Mouse (Mus musculus) activated CD4-positive, CD25-positive, alpha-beta regulatory T cell, adult 4 months (primary cell): ENCODE results near the gene Ctnna3. TPM values are rescaled to one million over a fixed set of nuclear protein-coding genes. Genes with fewer than 3 reads are reported as not detected.
"Not testable (repeated sequence)": the region's sequence is repeated elsewhere in the genome, so short reads cannot be mapped to it uniquely, and the experiment has no call there.

ENCODE experiments used
- ATAC-seq: one replicate; pipeline ENCODE4 v1.8.0; 2017
- polyA plus RNA-seq, 2 experiments: library from polyadenylated mRNA; unstranded; fragments of 100-300 nt; shearing (Covaris generic); gene quantifications; one replicate each; pipeline ENCODE4 v1.2.1; 2017

Gene Ctnna3
- polyA plus RNA-seq, 2 experiments from 2014 or later: 0.26 TPM; not detected in 1

DNA sequence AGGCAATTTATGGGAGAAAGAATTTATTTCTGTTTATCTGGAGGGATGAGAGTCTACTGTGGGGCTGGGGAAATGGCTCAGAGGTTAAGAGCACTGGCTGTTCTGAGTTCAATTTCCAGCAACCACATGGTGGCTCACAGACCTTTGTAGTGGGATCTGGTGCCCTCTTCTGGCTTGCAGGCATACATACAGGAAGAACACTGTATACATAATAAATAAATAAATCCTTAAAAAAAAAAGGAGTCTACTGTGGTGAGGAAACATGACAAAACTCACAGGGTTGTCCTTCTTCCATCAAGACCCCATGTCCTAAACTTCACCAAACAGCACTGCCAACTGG lies 5.5 kb upstream of the Ctnna3 start:
- ATAC-seq: peak; percentile 47

DNA sequence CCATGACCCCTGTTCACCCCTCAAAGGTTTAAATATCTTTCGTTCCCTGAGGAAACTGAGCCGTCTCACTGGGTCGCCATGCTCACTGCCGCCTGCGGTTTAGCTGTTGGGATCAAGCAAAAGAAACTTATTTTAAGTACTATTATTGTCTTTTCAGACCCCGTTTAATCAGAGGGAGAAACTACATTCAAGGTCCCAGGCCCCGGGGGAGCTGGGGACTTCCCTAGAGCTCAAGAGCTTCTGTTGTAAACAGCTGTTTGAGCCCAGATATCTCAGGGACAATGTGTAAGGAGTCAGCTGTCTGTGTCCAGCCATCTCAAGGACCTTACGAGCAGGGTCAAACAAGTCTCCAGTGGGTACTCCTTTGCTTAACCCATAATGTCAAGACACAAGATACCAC lies 2.8 kb upstream of the Ctnna3 start:
- ATAC-seq: no peak

DNA sequence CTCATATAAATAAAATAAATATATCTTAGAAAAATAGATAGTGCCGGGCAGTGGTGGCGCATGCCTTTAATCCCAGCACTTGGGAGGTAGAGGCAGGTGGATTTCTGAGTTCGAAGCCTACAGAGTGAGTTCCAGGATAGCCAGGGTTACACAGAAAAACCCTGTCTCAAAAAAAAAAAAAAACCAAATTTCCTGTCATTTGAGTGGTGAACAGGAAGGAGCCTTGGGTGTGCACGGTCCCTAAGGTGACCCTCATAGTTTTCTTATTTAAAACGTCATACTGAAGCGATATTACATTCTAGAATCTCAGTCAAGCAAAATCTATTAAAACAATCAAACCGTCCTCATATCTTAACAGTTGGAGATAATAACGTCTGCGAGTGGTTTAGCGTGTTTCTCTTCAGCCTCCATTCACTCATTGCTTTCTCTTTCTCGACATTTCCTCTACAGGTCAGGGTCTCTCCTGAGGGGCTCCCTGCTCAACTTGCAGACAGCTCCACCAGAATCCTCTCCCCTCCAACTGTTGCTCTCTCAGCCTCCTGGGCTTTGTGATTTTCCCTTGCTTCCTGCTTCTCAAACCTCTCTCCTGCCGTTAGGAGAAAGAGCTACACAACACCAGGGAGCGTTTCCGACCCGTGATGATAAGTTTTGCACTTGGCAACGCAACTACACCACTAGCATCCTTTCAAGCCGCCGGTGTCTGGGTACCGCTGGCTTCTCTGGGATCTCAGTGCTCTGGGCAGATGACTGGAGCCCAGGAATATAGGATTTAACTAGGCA lies 1.5 kb upstream of the Ctnna3 start:
- ATAC-seq: peak; percentile 11

DNA sequence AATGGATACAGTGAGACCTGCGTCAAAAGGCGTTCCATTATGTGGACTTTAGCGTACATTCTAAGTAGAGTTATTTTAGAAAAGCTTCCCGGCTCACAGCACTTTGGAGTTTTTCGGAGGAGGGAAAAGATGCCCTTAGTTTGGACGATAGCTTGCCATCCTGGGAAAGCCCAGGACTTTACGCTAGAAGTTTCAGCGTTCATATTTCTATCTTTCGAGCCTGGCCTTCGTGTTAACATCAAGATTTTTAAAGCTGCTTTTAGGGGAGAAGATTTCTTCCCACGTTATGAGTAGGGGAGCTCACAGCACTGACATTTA lies 916 bp upstream of the Ctnna3 start:
- no peak for ATAC-seq

DNA sequence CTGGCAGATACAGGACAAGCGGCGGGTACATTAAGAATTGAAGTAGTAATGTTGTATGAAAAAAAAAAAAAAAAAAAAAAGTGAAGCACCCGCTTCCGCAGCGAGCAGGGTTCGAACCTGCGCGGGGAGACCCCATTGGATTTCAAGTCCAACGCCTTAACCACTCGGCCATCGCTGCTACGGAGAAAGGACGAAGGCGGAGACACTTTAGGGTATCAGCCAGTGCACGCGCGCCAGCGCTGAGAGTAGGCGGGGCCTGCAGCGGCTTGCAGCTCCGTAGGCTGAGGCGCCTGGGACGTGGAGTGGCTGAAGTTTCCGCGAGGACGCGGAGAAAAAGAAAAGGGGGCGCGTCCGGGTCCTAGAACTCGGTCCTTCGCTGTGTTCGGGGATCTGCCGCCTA lies 518 bp upstream of the Ctnna3 start:
- ATAC-seq: peak; percentile 72

DNA sequence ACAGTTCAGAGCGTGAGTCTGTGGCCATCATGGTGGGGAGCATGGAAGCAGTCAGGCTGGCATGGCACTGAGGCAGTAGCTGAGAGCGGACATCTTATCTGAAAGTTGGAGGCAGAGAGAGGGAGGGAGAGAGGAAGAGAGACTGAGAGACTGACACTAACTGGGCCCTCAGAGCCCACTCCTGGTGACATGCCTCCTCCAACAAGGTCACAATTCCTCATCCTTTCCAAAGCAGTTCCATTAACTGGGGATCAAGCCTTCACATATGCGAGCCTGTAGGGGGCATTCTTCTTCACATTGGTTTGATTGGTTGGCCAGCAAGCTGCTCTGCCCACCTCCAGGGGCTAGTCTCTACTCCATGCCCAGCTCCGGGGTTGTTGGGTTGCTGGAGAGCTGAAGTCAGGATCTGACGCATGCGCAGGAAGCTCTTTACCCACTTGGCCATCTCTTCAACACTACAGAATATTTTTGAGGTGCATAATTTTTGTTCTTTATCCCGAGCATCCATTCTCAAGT lies 1.4 kb downstream of the Ctnna3 start:
- no peak for ATAC-seq

DNA sequence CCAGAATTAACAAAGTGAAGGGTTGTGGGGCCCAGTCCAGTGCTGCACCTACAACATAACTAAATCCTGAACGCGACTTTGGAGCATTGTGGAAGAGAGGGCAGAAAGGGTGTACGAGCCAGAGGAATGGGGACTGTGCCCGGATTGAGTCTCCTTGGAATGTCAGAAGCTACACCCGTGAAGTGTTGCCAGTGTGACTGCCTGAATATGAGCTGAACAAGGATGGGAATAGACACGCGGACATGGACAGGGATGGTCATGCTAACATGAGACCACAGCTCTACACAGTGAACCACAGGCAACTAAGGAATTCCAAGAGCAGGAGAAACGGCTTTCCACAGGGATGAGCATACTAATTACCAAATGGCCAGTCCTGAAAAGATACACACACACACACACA lies 2.2 kb downstream of the Ctnna3 start:
- no peak for ATAC-seq

DNA sequence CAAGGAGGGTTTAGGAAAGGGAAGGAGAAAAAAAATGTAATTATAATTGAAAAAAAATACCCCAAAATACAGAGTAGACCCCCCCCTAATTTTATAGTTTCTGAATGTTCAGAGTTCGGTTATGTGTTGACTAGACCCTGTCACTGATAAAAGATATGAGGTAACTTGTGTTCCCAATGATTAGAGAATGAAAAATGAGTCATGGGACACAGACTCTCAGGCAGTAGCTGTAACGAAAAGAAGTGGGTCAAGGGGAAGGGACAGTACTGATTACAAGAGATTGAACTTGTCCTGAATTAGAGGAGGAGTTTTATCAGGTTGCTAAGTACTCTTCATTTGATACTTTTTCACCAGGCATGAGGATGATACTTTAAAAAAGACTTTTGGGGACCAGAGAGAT lies 3.0 kb downstream of the Ctnna3 start:
- no peak for ATAC-seq

DNA sequence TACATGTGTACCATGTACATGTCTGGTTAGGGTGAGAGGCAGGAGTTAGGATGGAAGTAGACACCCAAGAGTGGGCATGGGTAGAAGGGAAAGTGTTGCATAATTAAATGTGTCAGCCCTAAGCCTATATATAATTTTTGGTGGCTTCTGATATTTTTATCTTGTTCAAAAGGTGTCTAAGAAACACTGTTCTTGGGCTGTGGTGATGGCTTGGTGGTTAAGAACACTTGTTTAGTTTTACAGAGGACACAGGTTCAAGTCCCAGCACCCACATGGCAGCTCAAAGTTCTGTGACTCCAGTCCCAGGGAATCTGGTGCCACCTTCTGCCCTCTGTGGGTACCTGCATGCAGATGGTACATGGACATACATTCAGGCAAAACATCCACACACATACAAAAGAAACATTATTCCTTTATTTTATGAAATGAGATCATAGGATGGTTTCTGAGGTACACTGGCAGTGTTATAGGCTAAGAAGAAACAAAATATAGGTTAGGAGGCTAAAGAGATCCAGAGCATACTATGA lies 8.9 kb downstream of the Ctnna3 start:
- no peak for ATAC-seq

DNA sequence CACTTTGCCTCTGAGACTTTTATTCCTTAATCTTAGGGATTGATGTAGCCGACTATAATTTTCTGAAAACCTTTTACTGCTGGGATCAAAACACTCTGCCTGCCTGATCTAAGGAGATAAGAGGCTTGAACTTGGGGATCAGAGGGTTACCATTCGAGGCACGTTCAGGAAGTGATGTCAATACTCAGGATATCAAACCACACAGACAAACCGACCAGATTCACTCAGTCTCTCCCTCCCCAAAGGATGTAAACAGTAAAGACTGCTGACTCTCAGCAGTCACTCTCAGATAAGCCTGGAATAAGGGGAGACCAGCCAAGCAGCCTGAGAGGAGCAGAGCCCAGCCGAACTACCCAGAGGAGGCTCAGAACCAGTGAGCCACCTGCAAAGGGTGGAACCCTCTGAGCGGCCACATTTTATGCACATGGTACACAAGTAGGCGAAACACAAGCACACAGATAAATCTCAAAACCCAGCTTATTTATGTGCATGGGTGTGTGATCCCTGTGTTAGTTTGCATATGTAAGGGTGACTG lies 9.9 kb downstream of the Ctnna3 start:
- no peak for ATAC-seq

DNA sequence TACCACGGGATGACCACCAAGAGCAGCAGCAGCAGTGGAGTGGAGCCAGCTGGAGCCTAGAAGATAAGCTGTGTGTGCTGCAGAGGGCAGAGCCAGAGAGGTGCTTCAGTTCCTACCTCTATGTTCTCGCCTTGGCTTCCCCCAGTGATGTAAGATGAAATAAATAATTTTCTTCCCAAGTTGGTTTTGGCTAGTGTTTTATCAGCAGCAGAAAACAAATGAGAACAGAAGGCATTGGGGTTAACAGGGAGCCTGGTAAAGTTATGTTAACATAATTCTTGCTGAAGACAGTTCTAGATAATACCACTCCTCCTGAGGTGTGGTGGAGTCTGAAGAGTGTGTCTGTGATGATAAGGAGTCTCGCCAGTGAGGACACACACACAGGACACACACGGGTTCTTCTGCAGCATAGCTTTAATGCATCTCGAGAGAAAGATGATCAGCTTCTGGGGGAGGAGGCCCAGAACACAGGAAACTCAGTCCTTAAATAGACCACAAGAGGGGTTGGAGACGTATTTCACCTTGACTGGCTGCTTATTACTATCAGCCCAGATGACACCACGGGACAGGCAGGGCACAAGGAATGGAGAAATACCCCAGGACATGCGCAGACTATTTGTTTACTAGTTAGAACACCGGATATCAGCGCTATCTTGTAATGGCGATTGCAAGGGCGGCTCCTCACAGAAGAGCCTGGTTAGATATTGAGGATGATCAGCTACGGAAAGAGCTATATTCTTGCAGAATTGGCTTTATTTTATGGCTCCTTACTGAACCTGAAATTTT lies 14.9 kb downstream of the Ctnna3 start:
- not testable (repeated sequence) for ATAC-seq

DNA sequence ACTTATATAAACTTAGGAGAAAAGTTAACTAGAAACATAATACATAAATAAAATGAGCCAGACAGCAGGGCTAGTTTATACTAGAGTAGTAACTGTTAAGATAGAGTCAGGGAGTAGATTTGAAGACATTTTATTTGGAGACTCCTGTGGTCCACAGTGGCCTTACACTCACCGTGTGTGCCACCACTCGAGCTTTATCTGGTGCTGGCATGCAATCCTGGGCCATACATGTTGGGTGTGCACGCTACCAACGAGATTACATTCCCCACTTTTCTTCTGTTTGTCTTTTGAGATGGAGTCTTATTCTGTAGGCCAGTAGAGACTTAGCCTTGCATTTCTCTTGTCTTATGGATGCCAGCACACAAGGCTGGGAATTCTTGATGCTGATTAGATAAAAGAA lies 24.0 kb downstream of the Ctnna3 start:
- no peak for ATAC-seq

DNA sequence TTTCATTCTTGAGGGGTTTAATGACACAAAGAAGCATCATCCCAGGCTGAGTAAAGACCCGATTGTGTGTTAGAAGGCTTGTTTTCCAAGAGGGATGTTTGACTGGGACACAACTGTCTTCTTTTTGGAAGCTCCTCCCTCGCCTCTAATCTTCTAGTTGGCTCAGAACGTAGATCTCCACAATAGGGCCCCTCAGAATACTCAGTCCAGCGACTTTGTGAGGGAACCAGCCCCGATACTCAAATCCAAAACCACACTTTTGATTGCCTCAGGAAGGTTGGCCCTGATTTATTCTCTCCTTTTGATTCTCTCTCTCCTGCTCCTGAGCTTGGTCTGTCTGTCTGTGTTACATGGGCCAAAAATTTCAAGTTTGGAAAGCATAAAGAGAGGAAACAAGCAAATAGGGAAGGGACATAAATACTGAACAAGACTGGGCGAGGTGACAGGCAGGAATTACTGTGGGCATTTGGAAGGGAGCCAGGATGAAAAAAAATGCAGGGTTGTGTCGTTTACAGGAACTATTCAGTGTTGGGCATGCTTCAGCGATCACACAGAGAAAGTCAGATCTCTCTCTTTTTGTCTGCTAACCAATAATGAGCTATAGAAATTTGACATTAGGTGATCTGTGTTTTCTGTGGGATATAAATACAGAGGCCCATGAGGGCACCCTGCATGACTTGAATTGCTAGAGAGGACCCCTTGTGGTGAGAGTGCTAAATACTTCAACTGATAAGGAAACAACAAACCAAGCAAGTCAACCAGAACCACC lies 25.4 kb downstream of the Ctnna3 start:
- no peak for ATAC-seq

DNA sequence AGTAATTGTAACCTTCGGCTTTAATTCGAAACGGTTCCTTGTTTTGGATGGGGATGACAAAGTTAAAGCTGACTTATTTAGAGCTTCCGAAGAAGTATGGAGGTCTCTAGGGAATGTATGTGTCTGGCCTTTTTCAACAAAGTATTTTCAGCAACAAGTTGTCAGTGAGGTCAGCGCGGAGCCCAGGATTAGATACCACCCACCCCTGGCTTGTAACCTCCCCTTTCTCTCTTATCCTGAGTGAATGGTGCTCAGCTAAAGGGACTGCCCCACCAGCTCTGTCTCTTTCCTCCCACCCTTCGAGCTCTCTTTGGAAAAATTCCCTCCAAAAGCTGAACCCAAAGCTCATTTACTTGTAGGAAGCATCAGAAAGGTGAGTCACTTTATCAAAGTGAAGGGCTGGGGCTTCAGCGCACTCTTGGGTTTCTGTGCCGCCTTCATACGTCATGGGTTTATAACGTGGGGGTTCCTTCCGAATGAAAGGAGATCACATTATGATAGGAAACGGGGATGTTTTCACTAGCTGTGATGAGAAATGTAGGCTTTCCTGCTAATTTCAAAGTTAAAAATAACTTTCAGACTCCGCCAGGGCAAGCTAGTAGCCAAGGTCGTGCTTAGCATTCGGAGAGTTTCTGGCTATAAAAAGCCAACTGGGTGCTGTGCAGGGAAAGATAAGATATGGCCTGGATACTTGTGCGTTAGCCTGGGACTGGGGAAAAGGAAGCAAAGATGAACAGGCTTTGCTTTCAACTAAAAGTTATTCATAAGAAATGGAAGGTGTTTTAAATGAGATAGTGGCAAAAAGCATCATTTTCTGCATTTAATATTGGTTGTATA lies 27.6 kb downstream of the Ctnna3 start:
- no peak for ATAC-seq

DNA sequence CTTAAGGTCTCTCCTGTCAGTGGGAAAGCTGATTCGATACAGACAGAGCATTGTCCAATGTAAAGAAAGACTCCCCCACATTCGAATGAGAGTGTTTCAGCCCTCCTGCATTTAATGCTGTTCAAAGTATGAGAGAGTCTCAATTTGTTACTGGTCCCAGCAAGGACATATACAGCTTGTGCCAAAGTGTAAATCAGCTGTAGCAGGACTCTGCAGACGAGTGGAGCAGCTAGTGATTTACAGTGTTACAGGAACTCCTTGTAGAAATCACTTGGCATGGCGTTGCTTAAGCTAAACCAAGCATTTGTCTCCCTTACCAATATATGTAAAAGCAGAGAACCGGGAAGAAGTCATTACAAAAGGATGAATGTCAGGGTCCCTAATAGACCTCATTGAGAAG lies 31.0 kb downstream of the Ctnna3 start:
- ATAC-seq: no peak

DNA sequence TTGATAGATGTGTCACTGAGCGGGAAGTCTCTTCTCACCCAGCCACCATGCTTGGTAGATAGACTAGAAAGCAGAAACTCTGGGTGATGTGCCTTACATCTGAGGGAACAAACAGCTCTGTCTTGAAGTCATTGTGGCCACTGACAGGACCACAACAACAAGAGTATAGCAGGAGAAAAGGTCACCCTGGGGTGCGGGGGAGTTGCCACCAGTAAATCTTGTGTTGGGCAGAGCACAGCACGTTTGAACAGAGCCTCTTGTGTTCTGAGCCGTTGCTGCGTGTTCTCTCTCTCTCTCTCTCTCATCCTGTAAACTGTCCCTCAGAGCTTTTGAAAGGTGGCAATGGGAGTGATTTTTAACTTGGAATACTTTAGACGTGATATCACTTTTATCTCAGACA lies 42.6 kb downstream of the Ctnna3 start:
- no peak for ATAC-seq

DNA sequence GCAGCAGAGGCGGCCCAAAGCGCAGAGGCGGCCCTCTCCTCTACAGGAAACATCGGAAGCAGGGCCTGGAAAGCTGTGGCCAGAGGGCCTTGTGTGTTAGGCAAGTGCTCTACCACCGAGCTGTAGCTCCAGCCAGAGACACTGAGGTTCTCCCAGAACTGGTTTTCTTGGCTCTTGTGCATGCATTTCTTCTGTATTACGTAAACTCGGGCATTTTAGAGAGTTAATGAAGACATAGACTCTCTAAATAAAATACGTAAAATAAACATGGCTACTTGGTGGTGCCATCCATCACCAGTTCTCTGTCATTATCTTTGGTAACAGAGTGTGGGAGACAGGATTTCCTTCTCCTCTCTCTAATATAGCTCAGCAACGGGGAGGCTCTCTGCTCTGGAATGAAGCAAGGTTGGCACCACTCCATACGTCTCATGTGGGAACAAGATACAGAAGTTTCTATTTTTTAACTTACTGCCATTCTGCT lies 46.3 kb downstream of the Ctnna3 start:
- no peak for ATAC-seq

DNA sequence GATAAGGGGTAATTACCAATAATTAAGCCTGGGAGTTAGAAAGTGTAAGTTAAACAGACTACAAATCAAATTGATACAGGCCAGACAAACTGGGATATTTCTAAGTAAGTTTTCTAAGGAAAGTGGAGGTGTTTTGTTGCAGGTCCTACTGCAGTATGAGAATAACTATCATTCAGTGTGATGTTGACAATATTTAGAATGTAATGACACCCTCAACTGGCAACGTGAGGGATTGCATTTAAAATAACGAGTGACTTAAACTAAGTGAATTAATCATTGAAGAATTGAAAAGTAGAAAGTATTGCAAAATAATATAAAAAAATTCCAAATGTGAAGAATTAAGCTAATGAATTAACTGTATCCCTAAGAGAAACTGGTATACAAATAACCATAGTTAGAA lies 49.0 kb downstream of the Ctnna3 start:
- ATAC-seq: no peak

DNA sequence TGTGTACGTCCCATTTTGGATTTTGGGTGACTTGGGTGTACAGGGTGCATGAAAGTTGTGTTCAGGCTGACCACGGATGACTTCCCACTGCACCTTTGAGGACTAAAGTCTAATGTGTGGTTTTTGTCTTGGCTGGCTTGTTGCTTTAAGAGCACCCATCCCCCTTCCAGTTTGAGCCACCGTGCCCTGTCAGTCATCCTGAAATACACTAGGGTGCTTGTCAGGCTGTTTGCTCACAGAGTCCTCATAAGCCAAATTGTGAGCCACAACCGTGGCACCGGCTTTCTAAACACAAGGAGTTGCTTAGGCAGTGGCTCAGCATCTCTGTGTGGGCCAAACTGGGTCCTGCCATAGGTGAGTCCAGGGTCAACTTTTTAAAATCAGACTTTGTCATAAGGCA lies 50.2 kb downstream of the Ctnna3 start:
- no peak for ATAC-seq

DNA sequence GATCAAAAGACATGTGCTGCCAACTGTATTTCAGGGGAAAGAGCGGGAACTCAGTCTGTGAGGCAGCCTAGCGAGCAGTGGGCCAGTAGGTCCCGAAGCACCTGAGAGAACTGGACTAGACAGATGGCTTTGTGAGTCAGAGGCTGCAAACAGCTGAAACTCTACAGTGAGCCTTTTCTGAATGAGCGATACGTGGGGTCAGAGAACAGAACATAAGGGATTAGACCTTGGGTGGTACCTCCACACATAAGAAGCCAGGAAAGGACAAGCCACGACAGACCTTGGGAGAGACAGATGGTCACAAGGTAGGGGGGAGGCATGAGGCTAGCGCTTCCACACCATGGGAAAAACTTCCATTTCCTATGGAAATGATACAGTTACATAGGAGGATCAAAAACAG lies 58.4 kb downstream of the Ctnna3 start:
- no peak for ATAC-seq

DNA sequence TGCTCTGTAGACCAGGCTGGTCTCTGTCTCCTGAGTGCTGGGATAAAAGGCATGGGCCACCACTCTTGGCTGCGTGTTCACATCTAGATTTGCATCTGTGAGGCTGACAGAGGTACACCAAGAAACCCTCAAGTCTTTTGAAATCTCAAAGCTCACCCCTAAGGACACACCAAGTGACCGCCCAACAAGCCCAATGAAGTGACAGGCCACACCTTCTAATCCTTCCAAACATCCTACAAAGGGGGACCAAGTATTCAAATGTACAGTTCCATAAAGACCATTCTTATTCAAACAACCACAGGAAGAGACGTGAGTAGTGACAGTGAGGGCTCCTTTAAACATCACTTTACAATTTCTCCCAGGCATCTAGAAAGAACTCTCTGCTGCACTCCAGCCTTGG lies 94.1 kb downstream of the Ctnna3 start:
- ATAC-seq: no peak

DNA sequence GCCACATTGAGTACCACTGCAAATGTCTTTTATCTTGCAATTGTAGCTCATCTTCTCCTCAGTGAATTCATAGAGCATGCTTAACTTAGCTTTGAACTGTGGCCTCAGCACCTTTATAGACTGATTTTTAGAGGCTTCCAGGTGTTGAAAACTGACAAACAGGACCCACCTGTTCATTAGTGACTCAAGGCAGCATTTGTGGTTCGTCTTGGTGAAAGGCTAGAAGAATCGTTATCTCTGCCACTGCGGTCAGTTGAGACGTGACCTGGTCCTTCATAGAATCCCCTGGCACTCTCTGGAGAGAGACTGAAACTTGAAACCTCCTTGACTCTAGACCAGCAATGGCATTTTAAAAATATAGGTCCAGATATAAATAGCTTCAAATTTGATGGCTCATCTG lies 96.1 kb downstream of the Ctnna3 start:
- ATAC-seq: no peak
